Mouse (Mus musculus): ENCODE results near the gene Tldc2. TPM values are rescaled to one million over a fixed set of nuclear protein-coding genes. Genes with fewer than 3 reads are reported as not detected.
A peak's percentile ranks its signal among the peaks of the same experiment; 100 is the strongest.

The Tldc2 gene
- polyA plus RNA-seq, 1 experiment from 2014 or later, result not detected

- TF ChIP-seq EP300 (IDR thresholded peaks at IDR 0.05; ENCODE audit: low read depth) (no peak), CTCF (IDR thresholded peaks at IDR 0.05; ENCODE audit: low read depth) (no peak)
- H3K4me1 ChIP-seq (ENCODE audit: insufficient read depth), result no peaks in the 10 kb centered on the region
- no peaks in the 10 kb centered on the region for H3K9me3 ChIP-seq (ENCODE audit: low read length)
- 77% methylated on average over 7 of the region's 7 CpGs for WGBS (ENCODE audit: insufficient replicate concordance)
- H3K36me3 ChIP-seq (replicated peaks; ENCODE audit: insufficient read depth, low read length), result no peaks in the 10 kb centered on the region
- H3K27ac ChIP-seq (ENCODE audit: low read depth), result no peak overlapping the region
- ATAC-seq (no peak), DNase-seq (no peak)
- peaks cover 8% of the 10 kb centered on the region for H3K27me3 ChIP-seq (ENCODE audit: insufficient read depth, low read length)
- H3K9ac ChIP-seq (replicated peaks), result no peak overlapping the region
- no peak overlapping the region for H3K4me3 ChIP-seq (ENCODE audit: low read depth, low read length)
- H3K4me2 ChIP-seq (ENCODE audit: low read depth, low read length), result no peak overlapping the region
Measured at GRCm38 (mm10) chr2:157084831-157085585, 1.8 kb upstream of the Tldc2 start.

DNA sequence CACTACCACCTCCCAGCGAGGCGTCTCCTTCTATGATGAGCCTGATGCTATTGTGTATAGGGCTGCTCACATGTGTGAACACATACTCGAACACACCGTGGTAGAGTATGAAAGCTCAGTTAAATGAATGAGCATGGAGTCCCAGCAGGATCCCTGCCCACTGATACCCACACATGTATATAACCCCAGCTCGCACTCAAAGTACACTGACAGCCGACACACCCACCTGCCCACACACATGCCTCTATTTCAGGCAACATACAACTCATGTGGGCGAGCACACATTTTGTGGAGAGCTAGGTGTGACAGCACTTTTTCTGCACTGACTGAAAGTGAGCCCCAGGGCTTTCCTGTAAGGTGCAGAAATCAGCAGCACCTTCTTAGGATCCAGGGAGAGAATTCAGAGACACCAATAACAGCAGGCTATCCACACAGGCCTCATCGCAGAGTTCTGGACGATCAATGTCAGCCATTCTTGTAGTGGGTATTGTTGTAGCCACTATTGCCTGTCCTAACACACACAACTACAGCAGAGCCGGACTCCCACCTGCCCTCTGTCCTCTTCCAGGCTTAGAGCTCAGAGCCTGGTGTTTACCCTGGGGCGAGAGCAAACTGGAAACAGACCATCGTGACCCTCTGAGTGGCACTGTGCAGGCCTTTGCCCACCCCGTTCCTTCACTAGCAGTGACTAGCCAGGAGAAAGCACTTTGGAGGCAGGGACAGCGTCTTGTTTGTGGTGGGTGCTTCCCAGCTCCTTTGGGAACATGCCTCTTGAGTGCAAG lies 872 bp downstream of the Tldc2 start:
- no peaks in the 10 kb centered on the region for H3K4me1 ChIP-seq (ENCODE audit: insufficient read depth)
- ATAC-seq, result no peak
- WGBS (ENCODE audit: insufficient replicate concordance), result 72% methylated on average over 14 of the region's 14 CpGs

GRCm38 (mm10) chr2:157092024-157092423 lies 5.2 kb downstream of the Tldc2 start:
- H3K27me3 ChIP-seq (ENCODE audit: insufficient read depth, low read length), result no peaks in the 10 kb centered on the region
- DNase-seq, result no peak
- H3K4me2 ChIP-seq (ENCODE audit: low read depth, low read length), result no peak overlapping the region
- H3K9me3 ChIP-seq (ENCODE audit: low read length), result no peaks in the 10 kb centered on the region
- TF ChIP-seq EP300 (IDR thresholded peaks at IDR 0.05; ENCODE audit: low read depth), result no peak
- TF ChIP-seq CTCF (IDR thresholded peaks at IDR 0.05; ENCODE audit: low read depth), result no peak
- H3K36me3 ChIP-seq (replicated peaks; ENCODE audit: insufficient read depth, low read length), result 0 out of 2 replicates have a peak, but pooled peaks cover 3% of the 10 kb centered on the region
- ATAC-seq, result no peak
- no peak overlapping the region for H3K9ac ChIP-seq (replicated peaks)
- WGBS (ENCODE audit: insufficient replicate concordance), result 65% methylated on average over 8 of the region's 8 CpGs
- H3K4me3 ChIP-seq (ENCODE audit: low read depth, low read length), result no peak overlapping the region
- no peaks in the 10 kb centered on the region for H3K4me1 ChIP-seq (ENCODE audit: insufficient read depth)
- no peak overlapping the region for H3K27ac ChIP-seq (ENCODE audit: low read depth)

More for the DNA sequence above, 872 bp downstream of the Tldc2 start:
- TF ChIP-seq EP300 (IDR thresholded peaks at IDR 0.05; ENCODE audit: low read depth) (no peak), CTCF (IDR thresholded peaks at IDR 0.05; ENCODE audit: low read depth) (no peak)
- H3K4me2 ChIP-seq (ENCODE audit: low read depth, low read length), result no peak overlapping the region
- no peaks in the 10 kb centered on the region for H3K36me3 ChIP-seq (replicated peaks; ENCODE audit: insufficient read depth, low read length)
- no peak overlapping the region; the same call in 1 of the 2 replicates for H3K9ac ChIP-seq (replicated peaks)
- no peaks in the 10 kb centered on the region for H3K27me3 ChIP-seq (ENCODE audit: insufficient read depth, low read length)
- DNase-seq, result no peak
- H3K9me3 ChIP-seq (ENCODE audit: low read length), result no peaks in the 10 kb centered on the region
- no peak overlapping the region for H3K27ac ChIP-seq (ENCODE audit: low read depth)
- H3K4me3 ChIP-seq (ENCODE audit: low read depth, low read length), result no peak overlapping the region

GRCm38 (mm10) chr2:157095005-157095755 lies 8.3 kb downstream of the Tldc2 start:
- Histone ChIP-seq H3K27ac (ENCODE audit: low read depth) (no peak overlapping the region), H3K4me3 (ENCODE audit: low read depth, low read length) (no peak overlapping the region), H3K27me3 (ENCODE audit: insufficient read depth, low read length) (no peaks in the 10 kb centered on the region), H3K9me3 (ENCODE audit: low read length) (no peaks in the 10 kb centered on the region), H3K9ac (replicated peaks) (no peak overlapping the region), H3K36me3 (replicated peaks; ENCODE audit: insufficient read depth, low read length) (peaks cover 16% of the 10 kb centered on the region), H3K4me1 (ENCODE audit: insufficient read depth) (no peaks in the 10 kb centered on the region), H3K4me2 (ENCODE audit: low read depth, low read length) (no peak overlapping the region)
- TF ChIP-seq EP300 (IDR thresholded peaks at IDR 0.05; ENCODE audit: low read depth) (no peak), CTCF (IDR thresholded peaks at IDR 0.05; ENCODE audit: low read depth) (peak; percentile 88)
- WGBS (ENCODE audit: insufficient replicate concordance), result 66% methylated on average over 9 of the region's 9 CpGs
- ATAC-seq (peak; percentile 44), DNase-seq (peak; percentile 76)

- Histone ChIP-seq H3K27ac (ENCODE audit: low read depth) (no peak overlapping the region), H3K4me3 (ENCODE audit: low read depth, low read length) (no peak overlapping the region), H3K4me2 (ENCODE audit: low read depth, low read length) (no peak overlapping the region), H3K9me3 (ENCODE audit: low read length) (no peaks in the 10 kb centered on the region), H3K9ac (replicated peaks) (no peak overlapping the region), H3K27me3 (ENCODE audit: insufficient read depth, low read length) (no peaks in the 10 kb centered on the region), H3K36me3 (replicated peaks; ENCODE audit: insufficient read depth, low read length) (peaks cover 37% of the 10 kb centered on the region), H3K4me1 (ENCODE audit: insufficient read depth) (no peaks in the 10 kb centered on the region)
- WGBS (ENCODE audit: insufficient replicate concordance), result 83% methylated on average over 12 of the region's 12 CpGs
- TF ChIP-seq EP300 (IDR thresholded peaks at IDR 0.05; ENCODE audit: low read depth), result no peak
- TF ChIP-seq CTCF (IDR thresholded peaks at IDR 0.05; ENCODE audit: low read depth), result no peak
- no peak for ATAC-seq
- DNase-seq, result no peak
Measured at GRCm38 (mm10) chr2:157099532-157100318, 12.9 kb downstream of the Tldc2 start.

Data from liver, postnatal 0 days (tissue).